Mouse (Mus musculus): Measurements from ENCODE around the gene Kcnk4.
A peak's percentile ranks its signal among the peaks of the same experiment; 100 is the strongest.

GRCm38 (mm10) chr19:6979486-6980380 lies 45.4 kb upstream of the Kcnk4 start:
- TF ChIP-seq POLR2A (IDR thresholded peaks at IDR 0.05; ENCODE audit: low read depth, low read length) (no peak; the same call in 1 of the 2 replicates), CTCF (IDR thresholded peaks at IDR 0.05; ENCODE audit: extremely low read depth, insufficient read length, insufficient replicate concordance, low read depth, low read length) (peak; percentile 89)
